Mouse (Mus musculus): ENCODE measurements around the gene Olfr1390. TPM values are rescaled to one million over a fixed set of nuclear protein-coding genes. Genes with fewer than 3 reads are reported as not detected.
"Not testable (repeated sequence)": the region's sequence is repeated elsewhere in the genome, so short reads cannot be mapped to it uniquely, and the experiment has no call there.

Olfr1390 gene
- polyA plus RNA-seq (2014; fragmentation: Nextera tagmentation; extraction: Ambion mirVana), result not detected in 2 replicates

GRCm38 (mm10) chr11:49334888-49335287 is at the start of gene Olfr1390:
Gene Olfr1390, plus strand, starts transcription at chr11:49335188.
- no peaks in the 10 kb centered on the region for H3K4me1 ChIP-seq (replicated peaks; ENCODE audit: control insufficient read depth, insufficient read depth, low read length)
- H3K9me3 ChIP-seq (ENCODE audit: control insufficient read depth, low read length), result no peaks in the 10 kb centered on the region
- no peak within 1 kb of the TSS for H3K9ac ChIP-seq
- H3K4me2 ChIP-seq (replicated peaks), result no peak within 1 kb of the TSS
- DNase-seq (ENCODE audit: low spot score) (no peak), ATAC-seq (ENCODE audit: low FRiP score) (no peak)
- no peaks in the 10 kb centered on the region for H3K27me3 ChIP-seq (ENCODE audit: control insufficient read depth, insufficient read depth, low read length)
- no peak within 1 kb of the TSS for H3K4me3 ChIP-seq (replicated peaks; ENCODE audit: low read length)
- 84% methylated on average over 1 of the region's 1 CpGs for WGBS
- no peak within 1 kb of the TSS for H3K27ac ChIP-seq
- no peaks in the 10 kb centered on the region for H3K36me3 ChIP-seq (replicated peaks; ENCODE audit: control insufficient read depth, insufficient read depth)

- WGBS, result 83% methylated on average over 2 of the region's 2 CpGs
- H3K9me3 ChIP-seq (ENCODE audit: control insufficient read depth, low read length), result no peaks in the 10 kb centered on the region
- no peak for DNase-seq (ENCODE audit: low spot score)
Observed at GRCm38 (mm10) chr11:49287251-49287650, 47.7 kb upstream of the Olfr1390 start.

GRCm38 (mm10) chr11:49292777-49293176 is 42.2 kb upstream of the Olfr1390 start:
- ATAC-seq (ENCODE audit: low FRiP score) (no peak), DNase-seq (ENCODE audit: low spot score) (no peak)
- WGBS, result 56% methylated on average over 3 of the region's 3 CpGs

More at GRCm38 (mm10) chr11:49287251-49287650, 47.7 kb upstream of the Olfr1390 start:
- Histone ChIP-seq H3K36me3 (replicated peaks; ENCODE audit: control insufficient read depth, insufficient read depth) (no peaks in the 10 kb centered on the region), H3K4me2 (replicated peaks) (no peak overlapping the region), H3K9ac (no peak overlapping the region), H3K27me3 (ENCODE audit: control insufficient read depth, insufficient read depth, low read length) (no peaks in the 10 kb centered on the region), H3K27ac (no peak overlapping the region), H3K4me1 (replicated peaks; ENCODE audit: control insufficient read depth, insufficient read depth, low read length) (no peaks in the 10 kb centered on the region), H3K4me3 (replicated peaks; ENCODE audit: low read length) (no peak overlapping the region)
- no peak for ATAC-seq (ENCODE audit: low FRiP score)

GRCm38 (mm10) chr11:49304441-49304840 is 30.5 kb upstream of the Olfr1390 start, which contains the start of gene Olfr10:
Gene Olfr10, plus strand, starts transcription at chr11:49304741.
- H3K27ac ChIP-seq, result no peak within 1 kb of the TSS
- no peak for DNase-seq (ENCODE audit: low spot score)
- H3K36me3 ChIP-seq (replicated peaks; ENCODE audit: control insufficient read depth, insufficient read depth), result no peaks in the 10 kb centered on the region
- H3K4me3 ChIP-seq (replicated peaks; ENCODE audit: low read length), result no peak within 1 kb of the TSS
- H3K4me2 ChIP-seq (replicated peaks), result no peak within 1 kb of the TSS
- no peak within 1 kb of the TSS for H3K9ac ChIP-seq
- no peaks in the 10 kb centered on the region for H3K27me3 ChIP-seq (ENCODE audit: control insufficient read depth, insufficient read depth, low read length)
- H3K9me3 ChIP-seq (ENCODE audit: control insufficient read depth, low read length), result no peaks in the 10 kb centered on the region
- H3K4me1 ChIP-seq (replicated peaks; ENCODE audit: control insufficient read depth, insufficient read depth, low read length), result no peaks in the 10 kb centered on the region
- no peak for ATAC-seq (ENCODE audit: low FRiP score)

More at GRCm38 (mm10) chr11:49292777-49293176, 42.2 kb upstream of the Olfr1390 start:
- Histone ChIP-seq H3K36me3 (replicated peaks; ENCODE audit: control insufficient read depth, insufficient read depth) (no peaks in the 10 kb centered on the region), H3K4me2 (replicated peaks) (no peak overlapping the region), H3K27me3 (ENCODE audit: control insufficient read depth, insufficient read depth, low read length) (no peaks in the 10 kb centered on the region), H3K9me3 (ENCODE audit: control insufficient read depth, low read length) (no peaks in the 10 kb centered on the region), H3K9ac (no peak overlapping the region), H3K27ac (no peak overlapping the region), H3K4me1 (replicated peaks; ENCODE audit: control insufficient read depth, insufficient read depth, low read length) (no peaks in the 10 kb centered on the region), H3K4me3 (replicated peaks; ENCODE audit: low read length) (no peak overlapping the region)

GRCm38 (mm10) chr11:49308547-49308946 is 26.4 kb upstream of the Olfr1390 start:
- H3K4me2 ChIP-seq (replicated peaks); H3K9me3 ChIP-seq (ENCODE audit: control insufficient read depth, low read length); H3K27me3 ChIP-seq (ENCODE audit: control insufficient read depth, insufficient read depth, low read length); H3K9ac ChIP-seq; DNase-seq (ENCODE audit: low spot score); H3K36me3 ChIP-seq (replicated peaks; ENCODE audit: control insufficient read depth, insufficient read depth); ATAC-seq (ENCODE audit: low FRiP score); H3K4me3 ChIP-seq (replicated peaks; ENCODE audit: low read length); H3K27ac ChIP-seq; H3K4me1 ChIP-seq (replicated peaks; ENCODE audit: control insufficient read depth, insufficient read depth, low read length): not testable (repeated sequence)
- WGBS, result 86% methylated on average over 5 of the region's 5 CpGs

GRCm38 (mm10) chr11:49322442-49322841 is 12.5 kb upstream of the Olfr1390 start, which contains the start of gene Olfr1391:
Gene Olfr1391, plus strand, starts transcription at chr11:49322742.
- H3K27me3 ChIP-seq (ENCODE audit: control insufficient read depth, insufficient read depth, low read length), result no peaks in the 10 kb centered on the region
- H3K9ac ChIP-seq, result no peak within 1 kb of the TSS
- H3K4me1 ChIP-seq (replicated peaks; ENCODE audit: control insufficient read depth, insufficient read depth, low read length), result no peaks in the 10 kb centered on the region
- no peaks in the 10 kb centered on the region for H3K36me3 ChIP-seq (replicated peaks; ENCODE audit: control insufficient read depth, insufficient read depth)
- no peaks in the 10 kb centered on the region for H3K9me3 ChIP-seq (ENCODE audit: control insufficient read depth, low read length)
- H3K4me3 ChIP-seq (replicated peaks; ENCODE audit: low read length), result no peak within 1 kb of the TSS
- H3K27ac ChIP-seq, result no peak within 1 kb of the TSS
- ATAC-seq (ENCODE audit: low FRiP score), result no peak
- DNase-seq (ENCODE audit: low spot score), result no peak
- no peak within 1 kb of the TSS for H3K4me2 ChIP-seq (replicated peaks)
- 88% methylated on average over 2 of the region's 2 CpGs for WGBS

GRCm38 (mm10) chr11:49326726-49327125 is 8.3 kb upstream of the Olfr1390 start:
- Histone ChIP-seq H3K4me2 (replicated peaks) (no peak overlapping the region), H3K4me1 (replicated peaks; ENCODE audit: control insufficient read depth, insufficient read depth, low read length) (no peaks in the 10 kb centered on the region), H3K4me3 (replicated peaks; ENCODE audit: low read length) (no peak overlapping the region), H3K9me3 (ENCODE audit: control insufficient read depth, low read length) (no peaks in the 10 kb centered on the region), H3K9ac (no peak overlapping the region), H3K36me3 (replicated peaks; ENCODE audit: control insufficient read depth, insufficient read depth) (no peaks in the 10 kb centered on the region), H3K27ac (no peak overlapping the region), H3K27me3 (ENCODE audit: control insufficient read depth, insufficient read depth, low read length) (no peaks in the 10 kb centered on the region)
- WGBS, result 90% methylated on average over 3 of the region's 3 CpGs
- no peak for ATAC-seq (ENCODE audit: low FRiP score)
- no peak for DNase-seq (ENCODE audit: low spot score)

- no peak overlapping the region for H3K4me3 ChIP-seq (replicated peaks; ENCODE audit: low read length)
- H3K36me3 ChIP-seq (replicated peaks; ENCODE audit: control insufficient read depth, insufficient read depth), result no peaks in the 10 kb centered on the region
- H3K9me3 ChIP-seq (ENCODE audit: control insufficient read depth, low read length), result no peaks in the 10 kb centered on the region
- DNase-seq (ENCODE audit: low spot score) (no peak), ATAC-seq (ENCODE audit: low FRiP score) (no peak)
- H3K4me2 ChIP-seq (replicated peaks), result no peak overlapping the region
- H3K4me1 ChIP-seq (replicated peaks; ENCODE audit: control insufficient read depth, insufficient read depth, low read length), result no peaks in the 10 kb centered on the region
- H3K27me3 ChIP-seq (ENCODE audit: control insufficient read depth, insufficient read depth, low read length), result no peaks in the 10 kb centered on the region
- no peak overlapping the region for H3K9ac ChIP-seq
- WGBS, result 78% methylated on average over 1 of the region's 1 CpGs
- no peak overlapping the region for H3K27ac ChIP-seq
Observed at GRCm38 (mm10) chr11:49329686-49330085, 5.3 kb upstream of the Olfr1390 start.

- no peak overlapping the region for H3K4me3 ChIP-seq (replicated peaks; ENCODE audit: low read length)
- H3K9ac ChIP-seq, result no peak overlapping the region
- H3K4me1 ChIP-seq (replicated peaks; ENCODE audit: control insufficient read depth, insufficient read depth, low read length), result no peaks in the 10 kb centered on the region
- ATAC-seq (ENCODE audit: low FRiP score) (no peak), DNase-seq (ENCODE audit: low spot score) (no peak)
- WGBS, result 74% methylated on average over 4 of the region's 4 CpGs
- H3K36me3 ChIP-seq (replicated peaks; ENCODE audit: control insufficient read depth, insufficient read depth), result no peaks in the 10 kb centered on the region
- H3K4me2 ChIP-seq (replicated peaks), result no peak overlapping the region
- H3K9me3 ChIP-seq (ENCODE audit: control insufficient read depth, low read length), result no peaks in the 10 kb centered on the region
- H3K27ac ChIP-seq, result no peak overlapping the region
- H3K27me3 ChIP-seq (ENCODE audit: control insufficient read depth, insufficient read depth, low read length), result no peaks in the 10 kb centered on the region
Observed at GRCm38 (mm10) chr11:49337150-49337832, 2.3 kb downstream of the Olfr1390 start.

All from hindbrain, embryonic 14.5 days (tissue).